Mouse (Mus musculus) liver, embryonic 13.5 days (tissue): Measurements from ENCODE around the gene Abhd14a. TPM values are rescaled to one million over a fixed set of nuclear protein-coding genes. Genes with fewer than 3 reads are reported as not detected.

Source experiments
- ATAC-seq: fragments of 200-750 bp; cut with Nextera tagmentation; 2 replicates; pipeline ENCODE4 v1.8.0; 2017; ENCODE audit warnings: low read depth, mild to moderate bottlenecking, moderate number of reproducible peaks, moderate library complexity
- DNase-seq: peaks from one replicate; pipeline ENCODE4 v3.0.0; 2022
- H3K27ac ChIP-seq: fragments of 300-500 bp; sonication (generic); 2 replicates; pipeline ENCODE4 v1.5.1; 2015; ENCODE audit warnings: moderate library complexity, mild to moderate bottlenecking, inconsistent platforms
- H3K27me3 ChIP-seq: fragments of 300-500 bp; sonication (generic); 2 replicates; pipeline ENCODE4 v1.6.1; 2015; ENCODE audit warnings: mild to moderate bottlenecking, inconsistent platforms
- H3K36me3 ChIP-seq: fragments of 300-500 bp; sonication (generic); 2 replicates; pipeline ENCODE4 v1.6.1; 2015; ENCODE audit warnings: mild to moderate bottlenecking, inconsistent platforms
- H3K4me1 ChIP-seq: fragments of 300-500 bp; sonication (generic); replicated peaks from 2 replicates; pipeline ENCODE4 v1.6.1; 2015; ENCODE audit warnings: inconsistent platforms
- H3K4me2 ChIP-seq: fragments of 300-500 bp; sonication (generic); 2 replicates; pipeline ENCODE4 v1.6.1; 2015; ENCODE audit warnings: inconsistent platforms, mild to moderate bottlenecking, moderate library complexity
- H3K4me3 ChIP-seq: fragments of 300-500 bp; sonication (generic); replicated peaks from 2 replicates; pipeline ENCODE4 v1.5.1; 2015; ENCODE audit warnings: mild to moderate bottlenecking, inconsistent platforms
- H3K9ac ChIP-seq: fragments of 300-500 bp; sonication (generic); 2 replicates; pipeline ENCODE4 v1.6.1; 2015; ENCODE audit warnings: mild to moderate bottlenecking, inconsistent platforms
- H3K9me3 ChIP-seq: fragments of 300-500 bp; sonication (generic); replicated peaks from 2 replicates; pipeline ENCODE4 v1.6.1; 2016; ENCODE audit warnings: inconsistent platforms
- WGBS: fragments of 180-500 bp; shearing (Covaris S2); methylation state at CpG from one replicate; pipeline ENCODE4 v1.1.7; 2015; ENCODE audit not compliant: insufficient replicate concordance; 5-methylcytosine and 5-hydroxymethylcytosine counted together
- polyA plus RNA-seq: library from polyadenylated mRNA; unstranded; fragments of >200 nt; fragmentation: Nextera tagmentation; extraction: Ambion mirVana; gene quantifications from 2 replicates; pipeline ENCODE4 v1.2.1, GENCODE M21; 2015

The Abhd14a gene
- polyA plus RNA-seq, 1 experiment from 2014 or later = 26.3 TPM

GRCm38 (mm10) chr9:106421865-106422160 is 25.7 kb downstream of the Abhd14a start:
- Histone ChIP-seq H3K4me3 (no peak overlapping the region), H3K9ac (no peak overlapping the region), H3K27ac (no peak overlapping the region), H3K9me3 (no peaks in the 10 kb centered on the region), H3K27me3 (peaks cover 54% of the 10 kb centered on the region), H3K4me2 (peak overlapping the region; percentile 24; the same call in 1 of the 2 replicates), H3K36me3 (no peaks in the 10 kb centered on the region), H3K4me1 (peaks cover 20% of the 10 kb centered on the region)
- peak; percentile 68 for DNase-seq
- WGBS = 1% methylated on average over 3 of the region's 3 CpGs
- ATAC-seq = peak; percentile 76

GRCm38 (mm10) chr9:106421033-106421864 is 26.2 kb downstream of the Abhd14a start:
- H3K36me3 ChIP-seq = no peaks in the 10 kb centered on the region
- no peak overlapping the region for H3K27ac ChIP-seq
- DNase-seq (no peak), ATAC-seq (0 out of 2 replicates have a peak, but pooled peaks have one; percentile 10)
- 13% methylated on average over 18 of the region's 18 CpGs for WGBS
- peaks cover 20% of the 10 kb centered on the region for H3K4me1 ChIP-seq
- H3K27me3 ChIP-seq = peaks cover 54% of the 10 kb centered on the region
- H3K4me2 ChIP-seq = peak overlapping the region; percentile 24; the same call in 1 of the 2 replicates
- H3K9me3 ChIP-seq = no peaks in the 10 kb centered on the region
- H3K9ac ChIP-seq = no peak overlapping the region
- no peak overlapping the region for H3K4me3 ChIP-seq

GRCm38 (mm10) chr9:106420608-106421007 is 26.9 kb downstream of the Abhd14a start:
- ATAC-seq = no peak
- peaks cover 56% of the 10 kb centered on the region for H3K27me3 ChIP-seq

GRCm38 (mm10) chr9:106417841-106418625 is 29.4 kb downstream of the Abhd14a start:
- Histone ChIP-seq H3K9ac (peak overlapping the region; percentile 31; the same call in 1 of the 2 replicates), H3K4me2 (peak overlapping the region; percentile 45), H3K4me1 (peaks cover 23% of the 10 kb centered on the region), H3K4me3 (peak overlapping the region; percentile 30; the same call in 1 of the 2 replicates), H3K27me3 (peaks cover 50% of the 10 kb centered on the region), H3K27ac (no peak overlapping the region), H3K9me3 (no peaks in the 10 kb centered on the region), H3K36me3 (no peaks in the 10 kb centered on the region)
- DNase-seq (no peak), ATAC-seq (0 out of 2 replicates have a peak, but pooled peaks have one; percentile 13)
- WGBS = 18% methylated on average over 29 of the region's 29 CpGs

More at GRCm38 (mm10) chr9:106420608-106421007, 26.9 kb downstream of the Abhd14a start:
- Histone ChIP-seq H3K9ac (no peak overlapping the region), H3K27ac (no peak overlapping the region), H3K4me3 (no peak overlapping the region), H3K9me3 (no peaks in the 10 kb centered on the region), H3K4me1 (peaks cover 20% of the 10 kb centered on the region), H3K36me3 (no peaks in the 10 kb centered on the region), H3K4me2 (no peak overlapping the region)
- no peak for DNase-seq
- WGBS = 4% methylated on average over 2 of the region's 2 CpGs

- Histone ChIP-seq H3K4me3 (no peak overlapping the region), H3K9me3 (no peaks in the 10 kb centered on the region), H3K27ac (no peak overlapping the region), H3K27me3 (peaks cover 49% of the 10 kb centered on the region), H3K4me1 (peaks cover 33% of the 10 kb centered on the region), H3K36me3 (no peaks in the 10 kb centered on the region), H3K4me2 (no peak overlapping the region), H3K9ac (no peak overlapping the region)
- 74% methylated on average over 6 of the region's 6 CpGs for WGBS
- DNase-seq (no peak), ATAC-seq (no peak)
Observed at GRCm38 (mm10) chr9:106416826-106417225, 30.7 kb downstream of the Abhd14a start.

- DNase-seq (no peak), ATAC-seq (no peak)
- Histone ChIP-seq H3K4me1 (peaks cover 40% of the 10 kb centered on the region), H3K9ac (no peak overlapping the region), H3K9me3 (0 out of 2 replicates have a peak, but pooled peaks cover 2% of the 10 kb centered on the region), H3K4me3 (no peak overlapping the region), H3K4me2 (no peak overlapping the region), H3K27me3 (peaks cover 21% of the 10 kb centered on the region), H3K27ac (0 out of 2 replicates have a peak overlapping the region, but pooled peaks have one; percentile 9), H3K36me3 (no peaks in the 10 kb centered on the region)
- 83% methylated on average over 5 of the region's 5 CpGs for WGBS
Observed at GRCm38 (mm10) chr9:106413606-106414005, 33.9 kb downstream of the Abhd14a start.

- H3K36me3 ChIP-seq = no peaks in the 10 kb centered on the region
- H3K4me1 ChIP-seq = peaks cover 32% of the 10 kb centered on the region
- 0 out of 2 replicates have a peak, but pooled peaks cover 2% of the 10 kb centered on the region for H3K9me3 ChIP-seq
- H3K27me3 ChIP-seq = peaks cover 7% of the 10 kb centered on the region; the same call in 1 of the 2 replicates
- no peak for DNase-seq
- H3K4me2 ChIP-seq = peak overlapping the region; percentile 62
- 88% methylated on average over 3 of the region's 3 CpGs for WGBS
- no peak; the same call in 1 of the 2 replicates for ATAC-seq
- peak overlapping the region; percentile 52; the same call in 1 of the 2 replicates for H3K9ac ChIP-seq
- peak overlapping the region; percentile 81 for H3K27ac ChIP-seq
- H3K4me3 ChIP-seq = peak overlapping the region; percentile 33; the same call in 1 of the 2 replicates
Observed at GRCm38 (mm10) chr9:106412210-106412609, 35.3 kb downstream of the Abhd14a start.

GRCm38 (mm10) chr9:106411729-106412128 is 35.7 kb downstream of the Abhd14a start:
- Histone ChIP-seq H3K9me3 (0 out of 2 replicates have a peak, but pooled peaks cover 2% of the 10 kb centered on the region), H3K4me2 (peak overlapping the region; percentile 62), H3K27ac (peak overlapping the region; percentile 81), H3K36me3 (no peaks in the 10 kb centered on the region), H3K27me3 (0 out of 2 replicates have a peak, but pooled peaks cover 2% of the 10 kb centered on the region), H3K4me3 (peak overlapping the region; percentile 33), H3K4me1 (peaks cover 36% of the 10 kb centered on the region), H3K9ac (peak overlapping the region; percentile 52; the same call in 1 of the 2 replicates)
- WGBS = 34% methylated on average over 6 of the region's 6 CpGs
- ATAC-seq (peak; percentile 85), DNase-seq (no peak)

GRCm38 (mm10) chr9:106411091-106411594 is 36.3 kb downstream of the Abhd14a start:
- H3K9me3 ChIP-seq = 0 out of 2 replicates have a peak, but pooled peaks cover 2% of the 10 kb centered on the region
- 0 out of 2 replicates have a peak, but pooled peaks cover 2% of the 10 kb centered on the region for H3K27me3 ChIP-seq
- no peak for DNase-seq
- peak; percentile 92 for ATAC-seq
- peak overlapping the region; percentile 53; the same call in 1 of the 2 replicates for H3K9ac ChIP-seq
- H3K36me3 ChIP-seq = no peaks in the 10 kb centered on the region
- H3K4me1 ChIP-seq = peaks cover 42% of the 10 kb centered on the region
- H3K27ac ChIP-seq = peak overlapping the region; percentile 81
- WGBS = 18% methylated on average over 9 of the region's 9 CpGs
- H3K4me3 ChIP-seq = peak overlapping the region; percentile 33
- peak overlapping the region; percentile 62 for H3K4me2 ChIP-seq

- DNase-seq (no peak), ATAC-seq (no peak)
- Histone ChIP-seq H3K27ac (peak overlapping the region; percentile 81; the same call in 1 of the 2 replicates), H3K4me1 (peaks cover 49% of the 10 kb centered on the region), H3K36me3 (no peaks in the 10 kb centered on the region), H3K4me2 (no peak overlapping the region), H3K9me3 (0 out of 2 replicates have a peak, but pooled peaks cover 2% of the 10 kb centered on the region), H3K9ac (no peak overlapping the region), H3K27me3 (no peaks in the 10 kb centered on the region), H3K4me3 (no peak overlapping the region)
- 73% methylated on average over 2 of the region's 2 CpGs for WGBS
Observed at GRCm38 (mm10) chr9:106410086-106410650, 37.3 kb downstream of the Abhd14a start.
